Mouse (Mus musculus) liver, postnatal 0 days (tissue): ENCODE results near the gene Padi2. TPM values are rescaled to one million over a fixed set of nuclear protein-coding genes. Genes with fewer than 3 reads are reported as not detected.

Experiments
- ATAC-seq: fragments of 200-750 bp; cut with Nextera tagmentation; 2 replicates; pipeline ENCODE4 v1.8.0; 2017; ENCODE audit warnings: mild to moderate bottlenecking, moderate library complexity
- DNase-seq: peaks from one replicate; pipeline ENCODE4 v3.0.0-alpha.2; 2016
- H3K27ac ChIP-seq: fragments of 300-500 bp; sonication (generic); 2 replicates; pipeline ENCODE4 v1.5.1; 2014; ENCODE audit warnings: antibody characterized with exemption, moderate library complexity, mild to moderate bottlenecking, low read depth
- H3K27me3 ChIP-seq: fragments of 300-500 bp; sonication (generic); 2 replicates; pipeline ENCODE4 v1.6.1; 2014; ENCODE audit warnings: low read length, control low read depth, mixed read lengths; ENCODE audit not compliant: insufficient read depth
- H3K36me3 ChIP-seq: fragments of 300-500 bp; sonication (generic); replicated peaks from 2 replicates; pipeline ENCODE4 v1.6.1; 2014; ENCODE audit warnings: mild to moderate bottlenecking, control low read depth, low read length, moderate library complexity, mixed read lengths; ENCODE audit not compliant: insufficient read depth
- H3K4me1 ChIP-seq: fragments of 300-500 bp; sonication (generic); 2 replicates; pipeline ENCODE4 v1.6.1; 2014; ENCODE audit warnings: antibody characterized with exemption, mild to moderate bottlenecking, control low read depth; ENCODE audit not compliant: insufficient read depth
- H3K4me2 ChIP-seq: fragments of 300-500 bp; sonication (generic); 2 replicates; pipeline ENCODE4 v1.6.1; 2014; ENCODE audit warnings: low read depth, mild to moderate bottlenecking, low read length, moderate library complexity, mixed read lengths
- H3K4me3 ChIP-seq: fragments of 300-500 bp; sonication (generic); 2 replicates; pipeline ENCODE4 v1.5.1; 2014; ENCODE audit warnings: low read depth, low read length
- H3K9ac ChIP-seq: fragments of 300-500 bp; sonication (generic); replicated peaks from 2 replicates; pipeline ENCODE4 v1.6.1; 2014; ENCODE audit warnings: mild to moderate bottlenecking, moderate library complexity
- H3K9me3 ChIP-seq: fragments of 300-500 bp; sonication (generic); 2 replicates; pipeline ENCODE4 v1.6.1; 2016; ENCODE audit warnings: mild to moderate bottlenecking, control low read depth, low read length, mixed read lengths
- CTCF ChIP-seq: sonication (generic); IDR thresholded peaks from 2 replicates; pipeline ENCODE4 v1.5.1; 2016; ENCODE audit warnings: antibody characterized with exemption, low read depth
- EP300 ChIP-seq: IDR thresholded peaks from 2 replicates; pipeline ENCODE4 v1.6.1; 2016; ENCODE audit warnings: antibody characterized with exemption, low read depth, mild to moderate bottlenecking
- WGBS: fragments of 180-500 bp; shearing (Covaris S2); extraction: QIAGEN DNeasy Blood & Tissue Kit; methylation state at CpG from one replicate; pipeline ENCODE4 v1.1.7; 2014; ENCODE audit not compliant: insufficient replicate concordance; 5-methylcytosine and 5-hydroxymethylcytosine counted together
- polyA plus RNA-seq: library from polyadenylated mRNA; unstranded; fragments of >200 nt; fragmentation: Nextera tagmentation; extraction: Ambion mirVana; gene quantifications from 2 replicates; pipeline ENCODE4 v1.2.1, GENCODE M21; 2015

Gene Padi2
- polyA plus RNA-seq: 1.9 and 2.1 TPM in 2 replicates

DNA sequence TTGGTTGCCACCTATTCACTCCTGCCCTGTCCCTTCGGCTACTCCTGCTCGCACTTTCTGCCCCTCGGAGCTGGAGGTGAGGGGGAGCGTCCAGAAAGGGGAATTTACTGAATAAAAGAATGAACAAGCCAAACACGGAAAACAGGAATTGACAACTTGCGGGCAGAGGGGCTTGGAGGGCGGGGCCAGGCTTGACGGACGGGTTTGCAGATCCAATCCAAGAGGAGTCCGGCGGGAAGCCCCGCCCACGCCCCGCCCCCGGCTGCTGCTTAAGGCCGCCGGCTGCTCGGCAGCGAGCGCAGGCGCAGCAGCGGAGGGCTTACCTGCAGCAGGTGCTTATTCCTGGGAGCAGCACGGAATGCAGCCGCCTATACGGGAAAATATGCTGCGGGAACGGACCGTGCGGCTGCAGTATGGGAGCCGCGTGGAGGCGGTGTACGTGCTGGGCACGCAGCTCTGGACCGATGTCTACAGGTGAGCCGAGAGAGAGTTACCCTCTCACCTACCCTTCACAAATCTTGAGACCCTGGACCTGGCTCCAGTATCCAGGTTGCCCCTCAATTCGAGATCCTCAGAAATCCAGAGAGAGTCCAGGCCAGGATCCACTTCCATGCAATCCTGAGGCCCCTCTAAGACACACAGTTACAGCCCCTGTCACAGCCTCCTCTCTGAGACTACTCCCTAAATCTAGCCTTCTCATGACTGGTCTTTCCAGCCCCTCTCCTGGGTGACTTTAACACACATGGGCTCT is at the start of gene Padi2:
Padi2 (plus strand) TSS at position 269 of the 751 bp plus-strand sequence.
- TF ChIP-seq CTCF (no peak), EP300 (no peak)

DNA sequence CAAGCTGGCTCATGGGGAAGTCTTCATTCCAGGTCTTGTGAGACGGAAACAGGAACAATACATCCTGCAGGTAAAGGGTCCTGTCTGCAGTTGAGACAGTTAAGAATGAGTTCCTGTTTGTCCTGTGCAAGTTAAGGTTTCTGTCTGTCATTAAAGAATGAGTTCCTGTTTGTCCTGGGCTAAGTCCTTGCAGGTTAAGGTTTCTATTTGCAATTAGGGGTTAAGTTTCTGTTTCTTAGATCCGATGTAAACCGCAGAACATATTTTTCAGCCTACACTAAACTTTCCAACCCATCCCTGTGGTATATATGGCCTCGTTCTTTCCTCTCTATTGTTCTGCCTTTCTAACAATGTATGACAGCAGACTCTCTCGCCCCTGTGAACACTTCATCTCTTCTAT is 49.1 kb upstream of the Padi2 start:
- Histone ChIP-seq H3K27me3 (no peaks in the 10 kb centered on the region), H3K4me1 (peaks cover 61% of the 10 kb centered on the region), H3K36me3 (no peaks in the 10 kb centered on the region), H3K4me3 (no peak overlapping the region), H3K4me2 (no peak overlapping the region), H3K27ac (no peak overlapping the region), H3K9ac (no peak overlapping the region), H3K9me3 (no peaks in the 10 kb centered on the region)
- no peak for ATAC-seq
- 62% methylated on average over 5 of the region's 5 CpGs for WGBS
- DNase-seq: no peak
- TF ChIP-seq CTCF (no peak), EP300 (no peak)

More for the DNA sequence above, at the start of gene Padi2:
- peaks cover 16% of the 10 kb centered on the region for H3K4me1 ChIP-seq
- H3K36me3 ChIP-seq: no peaks in the 10 kb centered on the region
- WGBS: 3% methylated on average over 37 of the region's 37 CpGs
- H3K4me3 ChIP-seq: peak within 1 kb of the TSS; percentile 41
- H3K9ac ChIP-seq: 0 out of 2 replicates have a peak within 1 kb of the TSS, but pooled peaks have one; percentile 21
- DNase-seq: peak; percentile 89
- H3K4me2 ChIP-seq: peak within 1 kb of the TSS; percentile 68
- ATAC-seq: peak; percentile 58
- peaks cover 27% of the 10 kb centered on the region for H3K27me3 ChIP-seq
- 0 out of 2 replicates have a peak within 1 kb of the TSS, but pooled peaks have one; percentile 7 for H3K27ac ChIP-seq
- H3K9me3 ChIP-seq: no peaks in the 10 kb centered on the region

DNA sequence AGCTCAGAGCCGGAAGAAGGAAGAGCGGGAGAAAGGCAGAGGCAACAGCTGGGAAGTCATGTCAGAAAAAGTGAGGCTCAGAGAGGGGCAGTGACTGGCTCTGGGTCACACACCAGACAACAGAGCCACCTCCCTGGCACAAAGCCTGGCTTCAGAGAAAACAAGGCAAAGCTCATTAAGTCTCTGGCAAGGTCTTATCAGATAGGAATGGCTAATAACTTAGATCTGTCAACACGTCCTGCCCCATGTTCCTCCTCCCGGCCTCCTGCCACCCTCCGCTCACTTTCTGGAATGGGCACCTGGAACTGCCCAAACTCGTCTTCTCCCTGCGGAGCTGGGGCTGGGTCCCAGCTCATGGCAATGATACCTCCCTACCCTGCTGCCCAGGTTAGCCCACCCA is 48.3 kb upstream of the Padi2 start:
- H3K27me3 ChIP-seq: no peaks in the 10 kb centered on the region
- H3K9me3 ChIP-seq: no peaks in the 10 kb centered on the region
- no peak overlapping the region for H3K4me3 ChIP-seq
- H3K27ac ChIP-seq: no peak overlapping the region
- DNase-seq: no peak
- H3K4me1 ChIP-seq: peaks cover 66% of the 10 kb centered on the region
- no peak for ATAC-seq
- 73% methylated on average over 7 of the region's 7 CpGs for WGBS
- TF ChIP-seq CTCF: no peak
- no peak for TF ChIP-seq EP300
- no peak overlapping the region for H3K9ac ChIP-seq
- H3K4me2 ChIP-seq: no peak overlapping the region
- H3K36me3 ChIP-seq: no peaks in the 10 kb centered on the region

DNA sequence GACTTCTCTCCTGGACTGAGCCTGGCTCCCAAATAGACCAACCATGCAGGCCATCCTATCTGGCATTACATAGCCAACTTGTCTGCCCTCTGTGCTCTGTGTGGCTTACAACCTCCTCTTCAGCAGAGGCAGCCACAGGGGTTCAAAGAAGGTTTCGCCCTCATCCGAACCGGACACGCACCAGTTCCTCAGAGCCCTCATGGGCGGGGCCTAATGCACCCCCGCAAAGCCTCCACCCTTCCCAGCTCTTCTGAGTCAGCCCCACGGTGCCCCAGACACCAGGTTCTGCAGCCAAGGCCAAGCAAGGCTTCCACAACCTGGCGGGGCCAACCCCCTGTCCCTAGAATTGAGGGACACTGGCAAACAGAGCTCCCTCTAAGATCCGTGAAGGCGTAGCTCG is 46.9 kb upstream of the Padi2 start:
- peaks cover 53% of the 10 kb centered on the region for H3K4me1 ChIP-seq
- no peaks in the 10 kb centered on the region for H3K9me3 ChIP-seq
- peak overlapping the region; percentile 34 for H3K4me2 ChIP-seq
- peak; percentile 61 for DNase-seq
- H3K36me3 ChIP-seq: no peaks in the 10 kb centered on the region
- no peak overlapping the region; the same call in 1 of the 2 replicates for H3K9ac ChIP-seq
- H3K27ac ChIP-seq: peak overlapping the region; percentile 35
- H3K27me3 ChIP-seq: no peaks in the 10 kb centered on the region
- TF ChIP-seq EP300 (no peak), CTCF (no peak)
- 63% methylated on average over 11 of the region's 11 CpGs for WGBS
- no peak overlapping the region for H3K4me3 ChIP-seq
- no peak for ATAC-seq

DNA sequence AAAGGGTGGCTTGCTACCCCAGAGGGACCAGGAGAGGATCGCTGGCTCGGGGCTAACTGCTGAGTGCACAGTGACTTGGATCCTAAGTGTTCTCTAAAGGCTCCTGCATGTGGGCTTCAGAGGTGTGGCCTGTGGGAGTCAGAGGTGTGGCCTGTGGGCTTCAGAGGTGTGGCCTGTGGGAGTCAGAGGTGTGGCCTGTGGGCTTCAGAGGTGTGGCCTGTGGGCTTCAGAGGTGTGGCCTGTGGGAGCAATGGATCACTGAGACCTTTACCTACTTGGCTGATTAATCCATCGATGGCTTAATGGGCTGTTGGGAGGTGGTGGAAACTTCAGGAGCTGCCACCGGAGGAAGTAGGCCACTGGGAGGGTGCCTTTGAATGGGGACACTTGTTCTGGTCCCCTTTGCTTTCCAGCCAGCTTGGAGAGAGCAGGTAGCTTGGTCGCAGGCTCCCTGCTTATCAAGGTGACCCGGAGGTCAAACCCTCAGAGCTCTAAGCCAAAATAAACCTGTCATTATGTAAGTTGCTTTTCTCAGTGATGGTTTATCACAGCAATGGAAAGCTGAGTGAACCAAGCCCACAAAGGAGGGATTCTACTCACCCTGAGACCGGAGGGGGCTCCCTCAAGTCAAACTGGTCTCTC is 45.9 kb upstream of the Padi2 start:
- WGBS: 32% methylated on average over 7 of the region's 7 CpGs
- DNase-seq: peak; percentile 58
- no peaks in the 10 kb centered on the region for H3K27me3 ChIP-seq
- TF ChIP-seq CTCF (no peak), EP300 (no peak)
- H3K27ac ChIP-seq: peak overlapping the region; percentile 79
- H3K4me1 ChIP-seq: peaks cover 47% of the 10 kb centered on the region
- no peaks in the 10 kb centered on the region for H3K36me3 ChIP-seq
- peak overlapping the region; percentile 56 for H3K9ac ChIP-seq
- ATAC-seq: peak; percentile 83
- H3K4me3 ChIP-seq: peak overlapping the region; percentile 19
- H3K4me2 ChIP-seq: peak overlapping the region; percentile 67
- H3K9me3 ChIP-seq: no peaks in the 10 kb centered on the region

DNA sequence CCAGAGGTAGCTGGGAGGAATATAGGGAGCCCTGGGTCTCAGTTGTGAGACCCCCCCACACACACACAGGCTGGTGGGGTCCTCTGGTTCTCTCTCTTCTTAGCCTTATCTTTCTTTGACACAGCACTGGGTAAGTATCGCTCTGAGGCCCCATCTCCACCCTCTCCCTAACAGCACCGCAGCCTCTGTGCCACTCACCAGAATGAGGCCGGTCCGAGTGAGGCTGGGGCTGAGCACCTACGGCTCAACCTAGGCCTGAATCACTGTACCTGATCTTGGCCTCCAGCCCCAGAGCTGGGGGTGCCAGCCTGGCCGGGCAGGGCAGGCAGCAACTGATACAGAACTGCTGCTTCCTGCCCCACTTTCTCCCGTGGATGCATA is 45.4 kb upstream of the Padi2 start:
- peaks cover 45% of the 10 kb centered on the region for H3K4me1 ChIP-seq
- peak; percentile 51 for DNase-seq
- TF ChIP-seq CTCF: no peak
- no peak for TF ChIP-seq EP300
- peak overlapping the region; percentile 56 for H3K9ac ChIP-seq
- H3K9me3 ChIP-seq: no peaks in the 10 kb centered on the region
- no peaks in the 10 kb centered on the region for H3K36me3 ChIP-seq
- WGBS: 44% methylated on average over 7 of the region's 7 CpGs
- ATAC-seq: peak; percentile 78
- H3K27me3 ChIP-seq: no peaks in the 10 kb centered on the region
- peak overlapping the region; percentile 67 for H3K4me2 ChIP-seq
- peak overlapping the region; percentile 79 for H3K27ac ChIP-seq
- H3K4me3 ChIP-seq: peak overlapping the region; percentile 19
